Mouse (Mus musculus) yolk sac, embryonic 10.5 days (tissue): ENCODE data around the gene Cdk5.

ENCODE experiments used
- DNase-seq: peaks from one replicate; pipeline ENCODE4 v3.0.0-alpha.2; 2017; ENCODE audit warnings: low spot score

Gene Cdk5

DNA sequence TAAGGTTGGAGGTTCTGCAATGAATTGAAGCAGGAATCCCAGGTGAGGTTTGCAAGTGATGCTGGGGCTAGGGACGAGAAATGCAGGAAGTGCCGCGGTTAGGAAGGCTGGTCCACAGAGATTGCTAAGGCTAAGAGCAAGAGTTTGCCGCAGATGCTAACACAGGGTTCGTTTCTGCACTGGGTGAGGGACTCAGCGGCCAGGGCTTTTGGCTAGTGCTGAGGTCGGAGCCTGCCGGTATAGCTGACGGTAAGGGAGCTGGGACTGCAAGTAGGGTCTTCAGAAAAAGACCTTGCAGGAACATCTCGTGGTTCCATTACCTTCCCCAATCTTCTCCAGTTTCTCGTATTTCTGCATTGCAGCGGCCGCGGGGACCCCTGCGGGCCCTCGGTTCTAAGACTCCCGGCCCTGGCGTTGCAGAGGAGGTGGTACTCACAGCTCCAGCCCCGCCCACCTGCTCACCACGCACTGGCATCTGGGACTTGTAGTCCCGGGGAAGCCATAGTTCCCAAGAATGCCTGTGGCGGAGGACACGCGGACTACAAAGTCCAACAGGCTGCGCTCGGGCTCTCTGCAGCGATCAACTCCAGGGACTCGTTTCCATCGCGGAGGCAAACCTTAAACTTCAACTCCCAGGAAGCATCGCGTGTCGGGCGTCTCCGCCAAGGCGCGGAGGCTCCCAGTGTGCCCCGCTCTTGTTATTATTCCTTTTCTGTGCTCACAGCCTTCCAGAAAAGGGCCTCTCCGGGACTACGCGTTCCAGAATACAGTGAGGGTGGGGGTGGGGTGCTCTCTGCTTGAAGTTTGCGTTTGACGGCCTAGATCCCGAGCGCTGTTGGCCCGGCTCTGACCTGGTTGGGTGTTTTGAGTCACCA, at the start of gene Cdk5, which contains the start of gene Slc4a2:
Gene Cdk5 (minus strand): TSS at position 402 of the 875 bp plus-strand sequence.
Gene Slc4a2 (plus strand): TSS at position 709 of the 875 bp plus-strand sequence.
- peak; percentile 99 for DNase-seq

DNA sequence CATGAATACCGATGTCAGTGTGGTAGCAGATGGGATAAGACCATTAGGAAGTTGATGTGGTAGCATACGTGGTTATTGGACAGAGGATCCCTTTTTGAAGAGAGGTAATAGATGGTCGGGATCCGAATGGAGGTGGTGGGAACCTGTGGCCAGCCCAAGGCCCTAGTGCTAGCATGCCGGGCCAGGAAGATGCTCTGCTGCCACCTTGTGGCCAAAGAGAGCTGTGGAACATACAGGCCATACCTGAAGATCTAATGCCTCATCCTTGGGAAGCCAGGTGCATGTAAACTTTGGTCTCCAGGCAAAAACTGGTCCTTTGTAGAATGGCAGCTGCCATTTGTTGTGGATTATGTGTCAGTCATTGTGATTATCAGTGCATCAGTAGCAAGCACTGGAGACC, 47.3 kb upstream of the Cdk5 start:
- peak; percentile 64 for DNase-seq

DNA sequence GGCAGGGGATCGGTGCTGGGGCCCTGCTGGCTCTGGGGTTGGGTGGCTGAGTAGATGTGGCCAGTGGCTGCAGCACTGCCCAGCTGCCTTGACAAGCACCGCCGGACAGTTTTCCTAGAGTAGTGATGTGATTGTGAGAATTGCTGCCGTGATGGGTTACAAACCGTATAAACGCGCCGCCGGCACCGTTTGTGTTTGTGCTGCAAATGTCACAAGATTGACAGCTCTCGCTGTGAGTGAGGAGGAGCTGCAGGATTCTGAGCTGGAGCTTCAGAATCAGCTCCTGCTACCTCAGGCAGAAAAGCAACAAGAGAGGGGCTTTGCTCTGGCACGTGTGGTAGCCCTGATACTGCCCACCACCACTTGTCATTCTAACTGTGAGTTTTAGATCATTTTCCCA, 43.4 kb upstream of the Cdk5 start:
- DNase-seq, result no peak

DNA sequence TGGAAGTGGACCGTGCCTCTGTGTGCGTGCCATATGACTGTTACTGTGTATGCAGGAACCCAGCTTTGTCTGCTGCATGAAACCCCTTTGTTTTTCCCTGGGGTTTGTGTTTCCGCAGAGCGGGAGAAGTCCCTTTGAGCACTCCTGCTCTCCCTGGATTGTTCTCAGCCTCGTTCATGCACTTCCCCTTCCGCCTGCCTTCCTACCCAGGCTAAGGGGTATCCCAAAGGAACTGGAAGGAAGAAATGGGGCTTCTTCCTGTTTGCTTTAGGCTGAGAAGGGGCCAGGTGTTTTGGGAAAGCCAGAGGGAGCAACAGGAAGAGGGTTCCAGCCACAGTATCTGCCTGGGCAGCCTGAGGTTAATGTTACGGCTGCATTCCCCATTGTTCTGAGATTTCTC, 32.3 kb upstream of the Cdk5 start:
- no peak for DNase-seq

DNA sequence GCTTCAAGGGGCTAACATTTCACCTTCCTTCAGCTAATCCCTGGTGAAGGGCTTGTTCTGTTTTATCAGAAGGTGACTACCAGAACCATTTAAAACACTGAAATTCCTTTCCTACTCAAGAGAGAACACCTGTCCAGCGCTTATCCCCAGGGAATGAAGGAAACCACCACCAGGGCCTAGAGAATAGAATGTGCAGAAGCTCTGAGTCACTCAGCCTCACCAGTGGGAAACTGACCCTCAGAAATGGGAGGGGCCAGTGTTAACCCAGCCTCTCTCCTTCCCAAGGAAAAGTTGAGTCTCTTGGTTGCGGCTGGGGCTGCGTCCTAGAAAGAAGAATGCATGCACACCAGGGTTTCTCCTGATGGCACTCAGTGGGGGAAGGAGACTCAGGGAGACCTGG, 31.7 kb upstream of the Cdk5 start:
- DNase-seq, result no peak

DNA sequence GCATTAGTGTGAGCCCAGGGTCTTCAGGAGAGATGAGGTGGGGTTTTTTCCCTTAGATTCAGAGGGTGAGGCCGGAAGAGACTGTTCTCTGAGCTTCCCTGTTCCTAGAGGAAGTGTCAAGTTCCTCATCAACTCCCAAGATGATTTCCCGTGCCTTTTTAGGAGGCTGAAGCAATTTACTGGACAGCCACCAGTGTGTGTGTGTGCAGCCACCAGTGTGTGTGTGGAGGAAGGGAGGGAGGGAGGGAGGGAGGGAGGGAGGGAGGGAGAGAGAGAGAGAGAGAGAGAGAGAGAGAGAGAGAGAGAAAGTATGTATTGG, 30.6 kb upstream of the Cdk5 start:
- no peak for DNase-seq

DNA sequence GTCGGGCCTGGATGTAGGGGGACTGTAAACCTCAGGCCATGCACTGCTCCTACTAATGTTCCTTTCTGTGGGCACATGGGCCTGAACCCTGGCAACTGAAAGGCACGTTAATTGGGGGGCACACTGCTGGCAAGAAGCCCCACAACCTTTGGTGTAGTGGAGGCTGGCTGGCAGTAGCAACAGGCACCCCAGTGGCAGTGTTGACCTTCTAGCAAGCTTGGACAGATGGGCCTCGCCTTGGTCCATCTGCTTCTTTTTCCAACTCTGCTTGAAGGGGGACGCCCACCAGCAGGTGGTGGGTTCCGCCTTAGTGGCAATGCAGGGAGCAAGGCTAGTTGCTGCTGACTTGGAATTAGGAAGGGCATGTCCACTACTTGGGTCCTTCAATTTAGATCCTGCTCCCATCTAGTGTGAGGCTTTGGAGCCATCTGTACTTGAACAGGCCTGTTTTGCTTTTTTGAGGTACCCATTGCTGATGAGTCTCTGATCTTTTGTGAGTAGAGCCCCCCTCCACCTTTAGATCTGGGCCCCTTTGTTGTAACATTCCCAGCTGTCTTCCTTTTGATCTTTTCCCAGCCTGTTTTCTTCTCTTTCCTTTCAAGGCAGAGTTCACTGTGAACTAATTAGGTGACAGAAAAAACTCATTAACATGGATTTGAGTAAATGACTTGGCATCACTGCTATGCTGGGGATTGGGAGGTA, 30.1 kb upstream of the Cdk5 start:
- DNase-seq, result no peak

DNA sequence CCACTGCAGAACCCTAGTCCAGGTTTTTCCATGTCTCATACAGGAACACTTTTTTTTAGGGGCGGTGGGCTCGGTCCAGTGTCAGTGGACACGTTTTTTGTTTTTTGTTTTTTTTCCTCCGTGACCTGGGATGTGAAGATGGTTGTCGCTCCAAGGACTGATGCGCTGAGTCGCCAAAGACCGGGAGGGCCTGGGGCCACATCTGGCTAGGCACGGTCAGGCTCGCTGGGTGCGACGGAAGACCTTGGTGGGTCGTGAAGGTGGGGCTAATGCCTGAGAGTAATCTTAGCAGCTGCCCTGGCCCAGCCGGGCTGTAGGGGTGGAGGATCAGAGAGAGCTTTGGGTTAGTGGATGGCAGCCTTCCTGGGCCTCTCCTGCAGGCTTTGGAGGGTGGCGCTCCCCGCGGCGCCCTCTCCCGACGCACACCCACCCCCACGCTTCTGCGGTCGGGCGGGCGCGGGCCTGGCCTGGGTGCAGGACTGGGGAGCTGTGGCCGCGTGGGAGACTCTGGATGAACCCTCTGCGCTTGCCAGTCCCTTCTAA, 29.4 kb upstream of the Cdk5 start:
- DNase-seq, result peak; percentile 38

DNA sequence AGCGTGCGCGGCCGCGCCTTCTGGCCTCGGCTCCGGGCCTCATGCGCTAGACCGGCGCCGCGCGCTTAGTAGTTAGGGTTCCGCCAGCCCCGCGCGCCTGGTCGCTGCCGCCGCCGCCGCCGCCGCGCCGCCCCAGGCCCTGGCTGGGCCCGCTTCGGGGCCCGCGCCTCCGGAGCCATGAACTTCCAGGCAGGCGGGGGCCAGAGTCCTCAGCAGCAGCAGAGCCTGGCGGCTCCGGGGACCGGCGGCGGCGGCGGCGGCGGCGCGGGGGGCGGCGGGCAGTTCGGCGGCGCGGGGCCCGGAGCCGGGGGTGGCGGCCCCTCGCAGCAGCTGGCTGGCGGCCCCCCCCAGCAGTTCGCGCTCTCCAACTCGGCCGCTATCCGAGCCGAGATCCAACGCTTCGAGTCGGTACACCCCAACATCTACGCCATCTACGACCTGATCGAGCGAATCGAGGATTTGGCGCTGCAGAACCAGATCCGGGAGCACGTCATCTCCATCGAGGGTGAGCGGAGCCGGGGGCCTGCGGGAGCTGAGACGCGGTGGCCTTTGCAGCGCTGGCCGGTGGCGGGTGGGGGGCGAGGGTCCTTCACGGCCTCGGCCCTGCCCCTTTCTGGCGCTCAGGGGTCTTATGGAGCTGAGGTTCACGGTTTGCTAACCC, 28.8 kb upstream of the Cdk5 start, which contains the start of gene Agap3:
Gene Agap3 (plus strand): TSS at position 148 of the 661 bp plus-strand sequence.
- no peak for DNase-seq

DNA sequence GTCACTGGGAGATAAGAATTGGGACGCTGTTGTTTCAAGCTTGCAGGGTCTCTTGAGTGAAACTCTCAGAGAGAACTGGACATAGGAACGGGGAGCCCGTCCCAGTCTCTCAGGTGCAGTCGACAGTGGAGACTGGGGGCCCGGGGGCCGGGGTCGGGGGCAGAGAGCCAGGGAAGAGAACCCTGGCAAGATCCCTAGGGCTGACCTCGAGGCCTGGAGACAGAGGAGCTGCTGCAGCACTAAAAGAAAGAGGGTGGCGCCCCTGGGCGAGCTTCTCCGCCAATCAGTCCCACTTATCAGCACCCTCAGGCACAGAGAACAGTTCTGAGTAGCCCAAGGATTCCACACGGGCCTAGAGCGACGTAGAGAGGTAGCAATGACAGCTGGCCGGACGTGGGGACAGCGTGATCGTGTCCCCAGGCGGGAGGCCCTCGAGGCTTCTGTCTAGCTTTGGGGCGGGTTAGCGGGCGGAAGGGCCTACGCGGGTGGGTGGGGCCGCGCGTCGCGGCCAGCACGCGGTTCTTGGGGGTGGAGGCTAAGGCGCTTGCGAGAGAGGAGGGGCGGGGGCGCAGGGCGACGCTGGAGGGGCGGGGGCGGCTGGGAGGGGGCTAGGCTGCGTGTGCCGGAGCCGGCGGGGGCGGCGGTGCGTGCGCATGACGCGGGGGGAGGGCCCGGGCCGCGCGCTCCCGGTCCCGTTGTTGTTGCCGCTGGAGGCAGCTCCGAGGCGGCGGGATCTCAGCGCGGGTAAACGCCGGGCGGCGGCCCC, 28.1 kb upstream of the Cdk5 start:
- peak; percentile 92 for DNase-seq

DNA sequence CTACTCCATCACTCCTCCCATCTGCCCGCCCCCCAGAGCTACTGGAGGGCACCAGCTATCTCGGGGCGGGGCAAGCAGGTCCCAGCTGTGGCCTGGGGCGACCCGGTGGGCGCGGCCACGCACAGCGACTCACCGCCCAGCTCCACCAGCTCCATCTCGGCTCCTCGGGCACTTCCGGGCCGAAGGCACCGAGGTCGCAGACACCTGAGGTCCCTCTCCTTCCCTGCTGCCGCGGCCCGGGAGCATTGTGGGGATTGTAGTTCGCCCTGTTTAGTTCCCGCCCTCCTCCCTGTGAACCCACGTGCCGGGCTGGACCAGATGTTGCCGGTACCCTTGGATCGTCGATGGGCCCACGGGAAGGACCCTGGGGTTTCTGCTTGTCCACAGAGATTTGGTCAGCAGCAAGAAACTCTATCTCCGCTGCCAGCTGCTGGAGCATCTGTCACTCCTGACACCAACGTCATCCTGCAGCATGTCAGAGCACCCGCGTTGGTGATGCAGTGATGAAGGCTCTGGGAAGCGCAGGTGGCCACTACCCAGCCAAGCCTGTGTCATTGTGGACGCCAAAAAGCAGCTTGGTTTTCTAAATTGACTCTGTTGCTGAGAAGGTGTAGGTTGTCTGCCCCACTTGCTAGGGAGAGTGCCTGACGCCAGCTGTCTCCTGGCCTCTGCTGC, 24.4 kb upstream of the Cdk5 start, which contains the start of gene Tmub1:
Gene Tmub1 (minus strand): TSS at position 231 of the 675 bp plus-strand sequence.
- peak; percentile 94 for DNase-seq

DNA sequence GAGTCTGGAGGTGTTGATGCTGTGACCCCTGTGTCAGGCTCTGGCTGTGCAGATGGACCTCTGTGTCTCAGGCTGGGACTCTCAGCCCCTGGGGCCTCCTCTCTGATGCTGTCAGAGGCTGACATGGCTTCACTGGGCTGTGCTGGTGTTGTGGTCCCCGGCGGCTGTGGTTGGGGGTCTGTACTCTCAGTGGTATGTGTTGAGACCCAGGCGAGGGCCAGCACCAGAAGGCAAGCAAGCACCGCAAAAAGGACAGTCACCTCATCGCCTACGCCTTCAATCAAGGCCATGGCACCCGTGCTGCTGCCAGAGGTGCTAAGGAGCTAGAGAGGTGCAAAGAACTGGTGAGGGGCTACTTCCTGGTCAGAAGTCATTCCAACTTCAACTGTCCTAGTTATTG, 23.3 kb upstream of the Cdk5 start:
- no peak for DNase-seq

DNA sequence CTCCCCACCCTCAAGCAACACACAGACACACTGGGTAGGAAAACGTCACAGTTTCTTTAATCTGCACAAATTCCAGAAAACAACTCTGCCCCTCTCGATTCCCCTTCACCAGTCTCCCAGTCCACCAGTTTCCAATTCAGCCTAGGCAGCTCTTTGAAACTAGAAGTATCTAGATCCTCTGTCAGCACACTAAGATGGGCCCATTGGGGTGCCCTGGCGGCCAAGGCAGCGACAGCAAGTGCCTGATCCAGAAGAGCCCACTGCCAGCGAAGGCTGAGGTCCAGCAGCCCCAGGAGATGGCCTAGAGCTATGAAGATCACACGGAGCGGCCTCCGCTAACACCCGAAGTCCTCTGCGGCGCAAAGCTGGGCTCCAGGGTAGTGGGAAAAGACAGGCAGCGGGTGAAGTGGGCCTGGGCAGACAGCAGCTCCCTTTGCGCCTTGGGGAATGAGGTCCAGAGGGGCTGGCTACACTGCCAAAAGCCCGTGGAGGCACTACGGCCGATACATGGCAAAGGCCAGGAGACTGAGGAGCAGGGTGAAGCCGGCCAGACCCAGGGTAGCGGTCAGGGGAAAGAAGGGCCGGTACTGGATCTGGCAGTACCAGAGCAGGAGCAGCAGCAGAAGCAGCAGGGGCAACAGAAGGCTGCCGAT, 22.2 kb upstream of the Cdk5 start:
- DNase-seq, result no peak

DNA sequence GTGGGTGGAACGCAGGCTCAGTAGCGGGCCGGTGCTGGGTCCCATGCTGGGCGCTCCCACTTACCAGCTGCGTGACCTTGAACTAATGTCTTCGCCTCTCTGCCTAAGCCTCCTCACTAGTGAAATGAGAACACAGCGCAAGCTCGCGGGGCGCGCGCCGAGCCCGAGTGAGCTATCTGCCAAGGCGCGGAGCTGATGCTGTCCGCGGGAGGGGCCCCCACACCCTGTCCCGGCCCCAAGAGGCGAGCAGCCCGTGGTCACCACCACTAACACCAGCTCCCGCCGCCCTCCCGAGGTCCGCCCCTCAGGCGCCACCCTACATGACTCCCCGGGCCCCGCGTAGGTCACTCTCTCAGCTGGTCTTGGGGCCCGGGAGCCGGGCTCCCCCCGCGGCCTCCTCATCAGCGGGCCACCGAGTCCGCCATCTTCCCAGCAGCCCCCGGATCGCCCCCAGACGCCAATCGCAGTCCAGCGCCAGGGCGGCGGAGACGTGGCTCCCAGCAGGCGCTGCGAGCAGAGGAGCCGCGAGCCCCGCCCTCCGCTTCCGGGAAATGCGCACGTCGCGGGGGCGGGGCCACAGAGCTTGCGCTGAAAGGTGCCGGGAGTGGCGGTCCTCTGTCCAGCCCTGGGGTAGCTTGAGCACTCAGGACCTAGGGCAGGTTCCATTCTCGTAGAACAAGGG, 21.6 kb upstream of the Cdk5 start, which contains the start of gene Fastk:
Gene Fastk (minus strand): TSS at position 542 of the 682 bp plus-strand sequence.
- peak; percentile 93 for DNase-seq

DNA sequence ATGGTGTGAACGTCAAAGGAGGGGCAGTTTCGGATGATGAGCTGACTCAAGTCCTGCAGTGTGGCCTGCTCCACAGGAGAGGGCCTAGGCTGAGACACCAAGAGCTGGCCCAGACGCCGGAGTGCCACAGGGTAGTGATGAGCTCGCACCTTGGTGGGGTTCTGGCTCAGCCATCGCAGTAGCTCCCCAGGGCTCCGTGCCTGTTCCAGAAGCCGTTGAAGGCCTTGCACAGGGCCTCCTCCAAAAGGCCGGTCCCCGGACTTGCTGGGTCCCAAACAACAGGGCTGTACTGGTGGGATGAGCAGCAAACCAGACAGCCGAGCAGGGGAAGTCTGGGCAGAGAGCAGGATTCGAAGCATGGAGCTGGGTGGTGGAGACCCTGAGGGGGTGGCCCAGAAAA, 20.6 kb upstream of the Cdk5 start:
- no peak for DNase-seq

DNA sequence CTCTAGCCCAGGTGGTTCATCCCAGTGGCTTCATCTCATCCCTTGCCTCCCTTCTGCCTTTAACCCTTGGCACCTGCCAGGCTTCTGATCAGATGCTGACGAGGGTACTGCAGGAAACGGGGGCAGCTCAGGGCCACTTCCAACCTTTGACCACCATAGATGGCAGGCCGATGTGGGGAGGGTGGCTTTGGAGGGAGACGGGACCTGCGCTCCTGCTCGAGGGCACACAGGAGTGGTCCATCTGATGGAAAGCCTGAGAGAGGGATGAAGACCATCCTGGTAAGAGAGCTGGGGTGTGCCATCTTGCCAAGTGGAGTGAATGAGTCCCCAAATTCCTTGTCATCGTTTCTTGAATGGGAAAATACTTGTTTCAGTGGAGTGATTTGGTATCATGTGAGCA, 19.9 kb upstream of the Cdk5 start:
- DNase-seq, result no peak

DNA sequence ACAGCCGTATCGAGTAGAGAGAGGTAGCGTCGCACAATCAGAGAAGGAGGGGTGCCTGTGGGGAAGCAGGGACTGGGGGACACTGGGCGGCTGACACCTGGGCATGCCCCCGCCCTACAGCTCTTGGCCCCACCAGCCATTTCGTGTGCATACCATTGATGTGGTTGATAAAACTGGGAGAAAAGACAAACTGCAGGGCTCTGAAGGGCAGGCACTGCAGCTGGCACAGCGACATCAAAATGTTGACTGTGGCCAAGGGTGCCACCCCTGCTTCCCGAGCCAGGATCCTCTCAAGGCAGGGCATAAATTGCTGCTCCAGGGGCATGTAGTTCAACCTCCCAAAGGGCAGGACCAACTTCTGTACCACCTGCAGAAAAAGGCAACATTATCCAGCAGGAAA, 18.7 kb upstream of the Cdk5 start:
- DNase-seq, result no peak

DNA sequence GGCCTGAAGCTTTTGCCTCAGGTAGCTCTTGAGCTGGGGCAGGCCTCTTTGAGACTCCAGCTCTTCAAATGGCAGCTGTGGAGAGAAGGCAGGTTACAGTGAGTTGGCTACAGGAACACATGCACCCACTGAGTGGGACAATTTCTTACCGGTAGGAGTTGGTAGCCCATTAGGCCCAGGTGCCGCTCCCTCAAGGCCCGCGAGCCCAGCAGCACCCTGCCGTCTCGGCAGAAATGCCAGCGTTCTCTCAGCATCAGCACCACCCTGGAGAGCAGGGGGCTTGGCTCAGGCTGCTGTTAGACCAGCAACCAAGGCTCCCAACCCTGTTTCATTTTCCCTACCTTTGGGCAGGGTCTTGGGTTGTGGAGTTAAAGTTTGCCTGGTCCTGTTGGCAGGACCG, 17.9 kb upstream of the Cdk5 start:
- no peak for DNase-seq

DNA sequence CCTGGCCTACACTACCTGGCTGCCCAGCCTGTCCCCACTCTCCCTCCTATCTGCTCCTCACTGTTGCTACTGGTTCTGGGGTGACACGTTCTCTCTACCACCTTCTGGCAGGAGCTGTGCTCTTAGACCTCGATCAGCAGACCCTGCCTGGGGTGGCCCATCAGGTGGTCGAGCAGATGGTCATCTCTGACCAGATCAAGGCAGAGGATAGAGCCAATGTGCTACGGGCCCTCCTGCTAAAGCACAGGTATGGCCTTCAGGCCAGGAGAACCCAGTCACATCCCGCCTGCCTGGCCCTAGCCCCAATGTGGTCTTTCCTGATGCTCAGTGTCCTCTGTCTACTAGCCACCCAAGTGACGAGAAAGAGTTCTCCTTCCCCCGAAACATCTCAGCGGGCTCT, 10.7 kb upstream of the Cdk5 start:
- DNase-seq, result no peak

DNA sequence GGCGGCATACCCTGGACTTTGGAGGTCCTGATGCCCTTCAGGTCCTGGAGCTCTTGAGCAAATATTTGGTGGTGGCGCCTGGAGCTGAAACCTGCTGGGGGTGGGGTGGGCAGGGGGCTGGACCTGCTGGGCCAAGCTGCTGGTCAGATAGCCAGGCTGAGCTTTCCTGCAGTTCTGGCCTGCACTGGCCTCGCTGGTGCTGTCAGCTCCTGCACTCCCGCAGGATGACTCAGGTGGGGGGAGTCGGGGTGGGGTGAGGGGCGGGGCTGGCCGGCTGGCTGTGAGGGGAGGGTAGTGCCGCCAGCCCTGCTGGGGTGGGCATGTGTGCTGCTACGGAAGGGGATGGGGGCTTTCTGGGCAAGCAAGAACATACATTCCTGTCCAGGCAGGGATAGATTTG, 5.3 kb upstream of the Cdk5 start:
- DNase-seq, result peak; percentile 76
